Mouse (Mus musculus): ENCODE results near the gene Gm28374. TPM values are rescaled to one million over a fixed set of nuclear protein-coding genes. Genes with fewer than 3 reads are reported as not detected.

Gm28374 gene
- polyA plus RNA-seq, 1 experiment, result 0.44 TPM

DNA sequence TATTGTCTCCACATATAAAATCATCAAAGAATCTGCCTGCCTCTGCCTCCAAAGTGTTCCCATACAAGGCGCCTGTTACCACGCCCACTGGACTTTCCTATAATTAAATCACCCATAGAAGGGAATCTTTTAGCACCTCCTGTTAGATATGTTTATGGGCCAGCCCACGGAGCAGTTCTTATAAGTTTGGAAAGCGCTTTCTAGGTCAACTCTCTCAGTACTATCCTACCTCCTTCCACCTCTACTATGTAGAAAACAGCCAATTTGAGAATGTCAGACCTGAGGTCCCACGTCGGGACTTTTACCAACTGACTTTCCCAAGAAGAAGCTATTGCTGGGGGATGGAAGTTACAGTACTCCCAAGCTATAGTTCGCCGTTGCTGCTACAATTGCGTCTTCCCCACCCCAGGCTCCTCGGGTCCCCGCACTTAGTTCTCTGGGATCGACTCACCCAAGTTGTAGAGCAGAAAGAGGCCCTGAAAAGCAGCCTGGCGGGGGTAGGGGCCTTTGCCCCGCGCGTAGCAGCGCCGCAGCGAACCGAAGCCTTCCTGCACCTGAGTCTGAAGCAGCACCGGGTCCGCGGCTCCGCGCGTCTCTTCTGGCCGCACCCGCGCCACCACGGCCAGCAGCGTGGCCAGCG lies 35.4 kb upstream of the Gm28374 start:
- peak overlapping the region; percentile 74 for H3K4me3 ChIP-seq (ENCODE audit: insufficient read depth, poor library complexity, severe bottlenecking)
- H3ac ChIP-seq (ENCODE audit: control insufficient read depth, insufficient read length, low read depth), result peak overlapping the region; percentile 95
- H3K27me3 ChIP-seq (ENCODE audit: control insufficient read depth, insufficient read depth, insufficient read length), result no peaks in the 10 kb centered on the region
- TF ChIP-seq USF1 (IDR thresholded peaks at IDR 0.05; ENCODE audit: low read depth) (no peak), MYOG (IDR thresholded peaks at IDR 0.05; ENCODE audit: control insufficient read depth, extremely low read depth, insufficient read length) (no peak), CEBPB (IDR thresholded peaks at IDR 0.05; ENCODE audit: low read depth) (no peak), FOSL1 (IDR thresholded peaks at IDR 0.05; ENCODE audit: insufficient read depth, low read length, poor library complexity, severe bottlenecking) (no peak), CTCF (IDR thresholded peaks at IDR 0.05; ENCODE audit: control insufficient read depth, insufficient read depth, insufficient read length) (no peak), MAX (IDR thresholded peaks at IDR 0.05) (no peak), MYOD1 (IDR thresholded peaks at IDR 0.05; ENCODE audit: control insufficient read depth, insufficient read length, low read depth) (no peak)
- peaks cover 27% of the 10 kb centered on the region for H3K79me2 ChIP-seq (ENCODE audit: control insufficient read depth, insufficient read depth)
- H3K79me3 ChIP-seq (ENCODE audit: low read depth), result peaks cover 16% of the 10 kb centered on the region
- H3K36me3 ChIP-seq (ENCODE audit: control insufficient read depth, insufficient read depth), result peaks cover 22% of the 10 kb centered on the region

DNA sequence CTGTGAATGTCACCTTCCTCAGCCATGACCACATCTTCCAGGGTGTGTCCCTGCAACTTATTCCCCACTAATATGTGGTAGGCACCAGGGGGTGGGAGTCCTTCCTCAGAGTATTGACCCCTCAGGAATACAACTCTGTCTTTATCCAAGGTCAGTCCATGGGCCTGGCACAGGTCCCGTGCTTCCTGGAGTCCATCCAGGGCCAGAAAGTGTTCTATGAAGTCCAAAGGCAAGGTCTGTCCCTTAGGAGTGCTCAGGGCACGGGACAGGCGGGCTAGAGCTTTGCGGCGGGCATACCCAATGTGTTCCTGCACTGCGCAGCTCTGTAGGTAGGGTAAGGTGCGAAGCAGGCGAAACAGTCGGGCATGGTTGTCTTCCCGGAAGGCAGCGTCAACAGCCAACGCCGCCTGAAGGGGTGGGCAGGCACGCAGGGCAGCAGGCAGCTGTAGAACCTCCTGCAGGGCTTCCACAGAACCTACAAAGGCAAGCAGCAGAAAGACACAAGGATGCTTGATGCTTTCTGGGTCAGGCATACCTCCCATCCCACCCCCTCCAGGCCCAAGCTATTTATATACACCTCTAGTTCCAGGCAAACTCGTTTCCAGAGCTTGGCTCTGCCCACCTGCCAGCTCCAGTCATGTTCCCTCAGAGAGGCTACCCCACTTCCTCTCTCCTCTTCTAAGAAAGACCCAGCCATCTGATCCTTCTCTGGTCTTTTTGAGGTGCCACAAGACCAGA lies 34.2 kb upstream of the Gm28374 start:
- Histone ChIP-seq H3K27me3 (ENCODE audit: control insufficient read depth, insufficient read depth, insufficient read length) (no peaks in the 10 kb centered on the region), H3K4me3 (ENCODE audit: insufficient read depth, poor library complexity, severe bottlenecking) (peak overlapping the region; percentile 74), H3K79me3 (ENCODE audit: low read depth) (peaks cover 16% of the 10 kb centered on the region), H3K79me2 (ENCODE audit: control insufficient read depth, insufficient read depth) (peaks cover 27% of the 10 kb centered on the region), H3K36me3 (ENCODE audit: control insufficient read depth, insufficient read depth) (peaks cover 22% of the 10 kb centered on the region), H3ac (ENCODE audit: control insufficient read depth, insufficient read length, low read depth) (no peak overlapping the region)
- no peak for TF ChIP-seq FOSL1 (IDR thresholded peaks at IDR 0.05; ENCODE audit: insufficient read depth, low read length, poor library complexity, severe bottlenecking)

DNA sequence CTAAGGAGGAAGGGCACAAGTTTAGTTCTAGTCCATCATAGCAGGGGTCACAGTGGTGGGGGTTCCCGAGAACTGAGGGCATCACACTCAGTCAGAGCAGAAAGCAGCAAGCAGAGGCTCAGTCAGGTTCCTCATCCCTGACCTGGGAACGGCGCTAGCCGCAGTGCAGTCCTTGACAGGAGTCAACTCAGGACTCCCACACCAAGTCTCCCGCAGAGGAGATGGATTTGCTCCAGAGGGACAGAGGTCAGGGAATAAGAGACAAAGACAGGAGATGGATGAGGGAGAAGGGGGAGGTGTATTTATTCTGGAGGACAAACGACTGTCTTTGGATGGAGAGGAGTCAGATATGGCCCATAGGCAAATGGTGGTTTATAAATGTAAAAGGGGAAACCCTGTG lies 31.1 kb upstream of the Gm28374 start:
- Histone ChIP-seq H3ac (ENCODE audit: control insufficient read depth, insufficient read length, low read depth) (no peak overlapping the region), H3K27me3 (ENCODE audit: control insufficient read depth, insufficient read depth, insufficient read length) (no peaks in the 10 kb centered on the region), H3K79me3 (ENCODE audit: low read depth) (peaks cover 16% of the 10 kb centered on the region), H3K4me3 (ENCODE audit: insufficient read depth, poor library complexity, severe bottlenecking) (no peak overlapping the region), H3K79me2 (ENCODE audit: control insufficient read depth, insufficient read depth) (peaks cover 27% of the 10 kb centered on the region), H3K36me3 (ENCODE audit: control insufficient read depth, insufficient read depth) (peaks cover 22% of the 10 kb centered on the region)
- TF ChIP-seq MYOG (IDR thresholded peaks at IDR 0.05; ENCODE audit: control insufficient read depth, extremely low read depth, insufficient read length) (no peak), MYOD1 (IDR thresholded peaks at IDR 0.05; ENCODE audit: control insufficient read depth, insufficient read length, low read depth) (no peak), CEBPB (IDR thresholded peaks at IDR 0.05; ENCODE audit: low read depth) (no peak), MAX (IDR thresholded peaks at IDR 0.05) (no peak), FOSL1 (IDR thresholded peaks at IDR 0.05; ENCODE audit: insufficient read depth, low read length, poor library complexity, severe bottlenecking) (no peak), CTCF (IDR thresholded peaks at IDR 0.05; ENCODE audit: control insufficient read depth, insufficient read depth, insufficient read length) (no peak), USF1 (IDR thresholded peaks at IDR 0.05; ENCODE audit: low read depth) (no peak)

DNA sequence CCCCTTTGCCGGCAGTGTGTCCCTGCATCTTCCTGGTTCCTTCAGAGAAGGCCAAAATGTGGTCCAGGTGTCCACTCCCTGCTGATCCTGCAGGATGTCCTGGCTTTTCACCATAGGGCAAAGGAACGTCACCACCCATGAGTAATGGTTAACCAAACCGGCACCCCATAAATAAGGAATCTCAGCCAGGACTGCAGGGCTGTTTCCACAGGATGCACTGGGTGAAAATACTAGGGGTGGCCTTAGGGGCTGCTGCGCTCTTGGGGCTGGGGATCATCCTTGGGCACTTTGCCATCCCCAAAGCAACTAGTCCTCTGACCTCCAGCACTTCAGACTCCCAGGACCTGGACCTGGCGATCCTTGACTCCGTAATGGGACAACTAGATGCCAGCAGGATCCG lies 23.5 kb upstream of the Gm28374 start, which contains the start of gene Naaladl1:
Gene Naaladl1 (plus strand): TSS at position 197 of the 400 bp plus-strand sequence.
- Histone ChIP-seq H3ac (ENCODE audit: control insufficient read depth, insufficient read length, low read depth) (no peak within 1 kb of the TSS), H3K79me2 (ENCODE audit: control insufficient read depth, insufficient read depth) (no peaks in the 10 kb centered on the region), H3K36me3 (ENCODE audit: control insufficient read depth, insufficient read depth) (no peaks in the 10 kb centered on the region), H3K4me3 (ENCODE audit: insufficient read depth, poor library complexity, severe bottlenecking) (no peak within 1 kb of the TSS), H3K79me3 (ENCODE audit: low read depth) (no peaks in the 10 kb centered on the region), H3K27me3 (ENCODE audit: control insufficient read depth, insufficient read depth, insufficient read length) (no peaks in the 10 kb centered on the region)
- no peak for TF ChIP-seq MYOG (IDR thresholded peaks at IDR 0.05; ENCODE audit: control insufficient read depth, extremely low read depth, insufficient read length)
- no peak for TF ChIP-seq FOSL1 (IDR thresholded peaks at IDR 0.05; ENCODE audit: insufficient read depth, low read length, poor library complexity, severe bottlenecking)
- no peak for TF ChIP-seq MYOD1 (IDR thresholded peaks at IDR 0.05; ENCODE audit: control insufficient read depth, insufficient read length, low read depth)

DNA sequence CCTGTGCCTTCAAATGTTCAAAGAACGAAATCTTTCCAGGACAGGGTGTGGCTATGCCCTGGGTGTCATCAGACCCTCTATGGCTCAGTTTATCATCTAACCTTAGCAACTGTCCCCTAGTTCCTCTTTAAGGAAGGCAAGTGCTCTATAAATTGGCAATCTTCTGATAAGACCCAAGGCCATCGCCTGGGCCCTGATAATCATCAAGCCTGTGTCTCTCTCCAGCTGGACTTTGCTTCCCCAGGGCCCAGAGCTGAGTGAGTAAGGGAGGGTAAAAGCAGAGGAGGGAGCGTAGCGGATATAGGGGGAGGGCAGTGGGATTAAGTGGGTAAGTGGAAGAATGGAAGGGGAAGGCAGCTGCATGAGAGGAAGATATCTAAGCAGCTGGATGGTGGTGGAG lies 22.4 kb upstream of the Gm28374 start:
- H3K79me2 ChIP-seq (ENCODE audit: control insufficient read depth, insufficient read depth), result no peaks in the 10 kb centered on the region
- H3K4me3 ChIP-seq (ENCODE audit: insufficient read depth, poor library complexity, severe bottlenecking), result no peak overlapping the region
- no peaks in the 10 kb centered on the region for H3K79me3 ChIP-seq (ENCODE audit: low read depth)
- H3ac ChIP-seq (ENCODE audit: control insufficient read depth, insufficient read length, low read depth), result no peak overlapping the region
- no peaks in the 10 kb centered on the region for H3K27me3 ChIP-seq (ENCODE audit: control insufficient read depth, insufficient read depth, insufficient read length)
- H3K36me3 ChIP-seq (ENCODE audit: control insufficient read depth, insufficient read depth), result no peaks in the 10 kb centered on the region
- TF ChIP-seq USF1 (IDR thresholded peaks at IDR 0.05; ENCODE audit: low read depth) (no peak), FOSL1 (IDR thresholded peaks at IDR 0.05; ENCODE audit: insufficient read depth, low read length, poor library complexity, severe bottlenecking) (no peak), MAX (IDR thresholded peaks at IDR 0.05) (no peak), MYOD1 (IDR thresholded peaks at IDR 0.05; ENCODE audit: control insufficient read depth, insufficient read length, low read depth) (no peak), MYOG (IDR thresholded peaks at IDR 0.05; ENCODE audit: control insufficient read depth, extremely low read depth, insufficient read length) (no peak), CEBPB (IDR thresholded peaks at IDR 0.05; ENCODE audit: low read depth) (no peak), CTCF (IDR thresholded peaks at IDR 0.05; ENCODE audit: control insufficient read depth, insufficient read depth, insufficient read length) (no peak)

Measured in C2C12 (cell line).